Mouse (Mus musculus): ENCODE results near the gene Btg1.

GRCm38 (mm10) chr10:96624406-96624805 lies 7.6 kb downstream of the Btg1 start:
- no peak for TF ChIP-seq CTCF (conservative IDR thresholded peaks at IDR 0.05; ENCODE audit: insufficient read depth, insufficient read length, low read depth, low read length)
- no peak for TF ChIP-seq POLR2A (IDR thresholded peaks at IDR 0.05; ENCODE audit: low read depth, low read length)
